Mouse (Mus musculus) ES-E14 (cell line): ENCODE data around the gene Hnrnph1.

Experiments used
- CHD2 ChIP-seq: IDR thresholded peaks from 2 replicates; pipeline ENCODE4 v1.6.1; 2014; ENCODE audit warnings: mild to moderate bottlenecking, low read depth, low read length, inconsistent platforms
- HCFC1 ChIP-seq: IDR thresholded peaks from 2 replicates; pipeline ENCODE4 v1.6.1; 2012; ENCODE audit warnings: low read length, inconsistent platforms, borderline replicate concordance; ENCODE audit not compliant: insufficient read depth
- MAFK ChIP-seq: IDR thresholded peaks from 2 replicates; pipeline ENCODE4 v1.6.1; 2014; ENCODE audit warnings: mild to moderate bottlenecking, low read depth, low read length, inconsistent platforms; ENCODE audit not compliant: insufficient read depth
- ZC3H11A ChIP-seq: IDR thresholded peaks from 2 replicates; pipeline ENCODE4 v1.6.1; 2012; ENCODE audit warnings: low read depth, mild to moderate bottlenecking, inconsistent platforms, low read length, borderline replicate concordance
- ZNF384 ChIP-seq: IDR thresholded peaks from 2 replicates; pipeline ENCODE4 v1.6.1; 2012; ENCODE audit warnings: low read depth, low read length, inconsistent platforms

GRCm38 (mm10) chr11:50431134-50432068 is 54.6 kb downstream of the Hnrnph1 start:
- TF ChIP-seq ZC3H11A = no peak
- no peak for TF ChIP-seq ZNF384
- TF ChIP-seq MAFK = no peak
- no peak for TF ChIP-seq CHD2
- TF ChIP-seq HCFC1 = no peak
